Mouse (Mus musculus) layer of hippocampus, adult 2 months (tissue): ENCODE measurements around the gene Hypk. TPM values are rescaled to one million over a fixed set of nuclear protein-coding genes. Genes with fewer than 3 reads are reported as not detected.

ENCODE experiments used
- DNase-seq, 2 experiments: peaks; one replicate each; pipeline ENCODE4 v3.0.0; 2022; ENCODE audit warnings: low spot score in 2 of 2
- H3K27ac ChIP-seq: fragments of 200-600 bp; 2 replicates; pipeline ENCODE4 v1.8.1; 2022
- H3K4me3 ChIP-seq: fragments of 200-600 bp; 2 replicates; pipeline ENCODE4 v1.8.1; 2022; ENCODE audit warnings: mild to moderate bottlenecking
- CTCF ChIP-seq: fragments of 200-600 bp; conservative IDR thresholded peaks from 2 replicates; pipeline ENCODE4 v1.8.1; 2022; ENCODE audit warnings: antibody characterized with exemption, mild to moderate bottlenecking, moderate library complexity
- total RNA-seq, 2 experiments: library from RNA; stranded (reverse); gene quantifications; 2 replicates each; pipeline ENCODE4 v1.2.3; 2021

Gene Hypk
- total RNA-seq, 2 experiments from 2014 or later = 17.6 to 18.2 TPM

GRCm38 (mm10) chr2:121439746-121440145 lies 13.3 kb upstream of the Hypk start:
- no peak for TF ChIP-seq CTCF
- Histone ChIP-seq H3K4me3 (no peak overlapping the region), H3K27ac (no peak overlapping the region)
- DNase-seq = no peak

- DNase-seq = no peak
Observed at GRCm38 (mm10) chr2:121440834-121441605, 12.1 kb upstream of the Hypk start.

GRCm38 (mm10) chr2:121441800-121442199 lies 11.3 kb upstream of the Hypk start:
- DNase-seq = no peak
- H3K27ac ChIP-seq = no peak overlapping the region
- H3K4me3 ChIP-seq = peak overlapping the region; percentile 50; the same call in 1 of the 2 replicates
- no peak for TF ChIP-seq CTCF

More at GRCm38 (mm10) chr2:121440834-121441605, 12.1 kb upstream of the Hypk start:
- H3K27ac ChIP-seq = no peak overlapping the region
- H3K4me3 ChIP-seq = no peak overlapping the region
- TF ChIP-seq CTCF = no peak

- no peak for TF ChIP-seq CTCF
- no peak for DNase-seq
- H3K4me3 ChIP-seq = peak overlapping the region; percentile 50
- H3K27ac ChIP-seq = no peak overlapping the region
Observed at GRCm38 (mm10) chr2:121442259-121443067, 10.6 kb upstream of the Hypk start.

GRCm38 (mm10) chr2:121443068-121443349 lies 10.1 kb upstream of the Hypk start:
- DNase-seq = no peak
- no peak for TF ChIP-seq CTCF
- H3K27ac ChIP-seq = no peak overlapping the region
- H3K4me3 ChIP-seq = peak overlapping the region; percentile 50

GRCm38 (mm10) chr2:121444178-121444577 lies 8.9 kb upstream of the Hypk start, which contains the start of gene Ell3:
Ell3 (minus strand) TSS chr2:121444278.
- H3K4me3 ChIP-seq = peak within 1 kb of the TSS; percentile 50; the same call in 1 of the 2 replicates
- DNase-seq = no peak
- H3K27ac ChIP-seq = no peak within 1 kb of the TSS
- TF ChIP-seq CTCF = no peak

GRCm38 (mm10) chr2:121445117-121445516 lies 8.0 kb upstream of the Hypk start:
- Histone ChIP-seq H3K4me3 (no peak overlapping the region), H3K27ac (no peak overlapping the region)
- DNase-seq = no peak
- no peak for TF ChIP-seq CTCF

- no peak overlapping the region for H3K4me3 ChIP-seq
- DNase-seq = no peak
- no peak for TF ChIP-seq CTCF
- H3K27ac ChIP-seq = no peak overlapping the region
Observed at GRCm38 (mm10) chr2:121446506-121446905, 6.6 kb upstream of the Hypk start.

GRCm38 (mm10) chr2:121447006-121447405 lies 6.1 kb upstream of the Hypk start:
- TF ChIP-seq CTCF = no peak
- Histone ChIP-seq H3K27ac (no peak overlapping the region), H3K4me3 (no peak overlapping the region)
- DNase-seq = no peak

GRCm38 (mm10) chr2:121448136-121448535 lies 5.0 kb upstream of the Hypk start:
- peak; percentile 63 for TF ChIP-seq CTCF
- Histone ChIP-seq H3K4me3 (peak overlapping the region; percentile 8), H3K27ac (peak overlapping the region; percentile 89)
- DNase-seq = no peak

GRCm38 (mm10) chr2:121448739-121449535 lies 4.2 kb upstream of the Hypk start, which contains the start of gene Serf2:
Serf2 (plus strand) TSS chr2:121449195.
- TF ChIP-seq CTCF = no peak
- peak within 1 kb of the TSS; percentile 95 for H3K27ac ChIP-seq
- H3K4me3 ChIP-seq = peak within 1 kb of the TSS; percentile 100
- DNase-seq = peak; percentile 98 to 99

GRCm38 (mm10) chr2:121449545-121450011 lies 3.5 kb upstream of the Hypk start:
- Histone ChIP-seq H3K27ac (peak overlapping the region; percentile 95), H3K4me3 (peak overlapping the region; percentile 100)
- TF ChIP-seq CTCF = no peak
- no peak for DNase-seq

- no peak for DNase-seq
- H3K27ac ChIP-seq = peak overlapping the region; percentile 95
- TF ChIP-seq CTCF = no peak
- peak overlapping the region; percentile 100 for H3K4me3 ChIP-seq
Observed at GRCm38 (mm10) chr2:121450093-121450492, 3.0 kb upstream of the Hypk start.
